9 mouse cellular contexts compared by ENCODE assay signal in the genomic region with DNA sequence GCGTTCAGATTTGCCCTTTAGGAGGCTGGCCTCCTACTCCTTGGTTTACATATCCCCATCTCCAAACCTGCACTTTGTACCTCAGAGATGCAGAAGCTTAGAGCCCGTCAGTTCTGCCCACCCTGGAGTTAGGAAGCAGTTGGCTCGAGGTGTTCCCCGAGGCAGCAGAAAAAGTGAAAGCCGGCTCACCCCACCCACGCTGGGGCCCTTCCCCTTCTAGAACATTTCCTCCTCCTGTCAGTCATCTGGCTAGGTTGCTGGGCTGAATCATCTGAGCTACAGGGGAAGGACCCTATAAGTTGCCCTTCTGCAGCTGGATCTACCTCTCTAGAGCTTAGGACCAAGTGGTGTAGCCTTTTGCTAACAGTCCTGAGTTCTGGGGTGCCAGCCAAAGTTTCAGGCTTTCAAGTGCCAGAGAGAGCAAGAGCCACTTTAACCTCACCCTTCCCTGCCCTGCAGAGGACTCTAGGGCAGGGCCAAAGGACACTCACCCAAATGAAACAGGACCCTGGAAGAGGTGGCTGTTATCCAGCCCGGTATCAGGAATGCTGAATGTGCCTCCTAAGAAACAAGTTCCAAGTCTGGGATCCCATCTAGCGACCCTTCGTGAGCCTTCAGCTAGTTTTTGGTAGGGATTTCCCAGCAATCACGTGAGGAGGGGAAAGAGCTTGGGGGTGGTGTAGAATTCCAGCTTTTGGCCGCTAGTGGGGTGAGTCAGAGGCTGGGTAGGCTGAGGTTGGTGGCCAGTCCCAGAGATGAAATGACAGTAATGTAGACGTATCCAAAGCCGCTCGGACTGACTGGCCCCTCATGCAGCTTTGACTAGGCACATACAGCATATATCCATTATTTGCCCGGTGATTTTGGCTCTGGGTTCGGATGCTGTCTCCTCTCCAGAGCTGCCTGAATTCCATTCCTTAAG. TPM values are rescaled to one million over a fixed set of nuclear protein-coding genes. Genes with fewer than 3 reads are reported as not detected.
DNase-seq lines count a peak whose midpoint lies in the region; ATAC-seq and TF ChIP-seq lines count a peak whose summit lies in the region.
"Had no signal": no experiment of that assay in that cellular context is flagged by ENCODE, and none has a peak within 500 bp of the region (broad histone marks: within the 10 kb centered on the region; RNA-seq: fewer than 3 reads in every experiment).

No protein-coding gene starts in this region.

- peak overlapping the region; percentile 47 for H3K27ac ChIP-seq in embryonic facial prominence, embryonic 11.5 days (replicated peaks; ENCODE audit: low read depth, low read length)
- H3K27ac ChIP-seq in heart, adult 2 months = peak overlapping the region; percentile 96
- peak overlapping the region; percentile 86 for H3K27ac ChIP-seq in lung, embryonic 16.5 days (ENCODE audit: low read length)

- H3K9me3 ChIP-seq in embryonic facial prominence, embryonic 11.5 days (replicated peaks; ENCODE audit: control insufficient read depth, low read length) = no peaks in the 10 kb centered on the region
- no peaks in the 10 kb centered on the region for H3K9me3 ChIP-seq in lung, embryonic 16.5 days (ENCODE audit: control insufficient read depth, low read length)

- H3K79me2 ChIP-seq in heart, adult 2 months (replicated peaks; ENCODE audit: control insufficient read depth, insufficient read depth, low read length) = no peaks in the 10 kb centered on the region

- peak overlapping the region; percentile 47 for H3K9ac ChIP-seq in embryonic facial prominence, embryonic 11.5 days (replicated peaks; ENCODE audit: low read length)
- peak overlapping the region; percentile 54 for H3K9ac ChIP-seq in heart, adult 2 months (ENCODE audit: low read depth, low read length)
- peak overlapping the region; percentile 58 for H3K9ac ChIP-seq in lung, embryonic 16.5 days (ENCODE audit: low read length)

- H3K4me1 ChIP-seq in embryonic facial prominence, embryonic 11.5 days (ENCODE audit: control insufficient read depth, insufficient read depth, low read length) = peaks cover 10% of the 10 kb centered on the region
- H3K4me1 ChIP-seq in heart, adult 2 months (ENCODE audit: control insufficient read depth, insufficient read depth, low read length) = peaks cover 13% of the 10 kb centered on the region
- peaks cover 40% of the 10 kb centered on the region for H3K4me1 ChIP-seq in lung, embryonic 16.5 days (replicated peaks; ENCODE audit: control insufficient read depth, insufficient read depth, low read length)

- H3K4me2 ChIP-seq in embryonic facial prominence, embryonic 11.5 days (ENCODE audit: low read depth, low read length) = peak overlapping the region; percentile 27
- H3K4me2 ChIP-seq in lung, embryonic 16.5 days (ENCODE audit: low read depth, low read length) = peak overlapping the region; percentile 50

- no peak for TF ChIP-seq CTCF in heart, adult 2 months (IDR thresholded peaks at IDR 0.05)

- WGBS in embryonic facial prominence, embryonic 11.5 days = 31% methylated on average over 16 of the region's 16 CpGs
- 8% methylated on average over 16 of the region's 16 CpGs for WGBS in heart, adult 2 months
- WGBS in lung, embryonic 16.5 days = 23% methylated on average over 16 of the region's 16 CpGs

- H3K4me3 ChIP-seq in embryonic facial prominence, embryonic 11.5 days (ENCODE audit: low read depth, low read length) = no peak overlapping the region; the same call in 1 of the 2 replicates
- H3K4me3 ChIP-seq in heart, adult 2 months = peak overlapping the region; percentile 47
- peak overlapping the region; percentile 83 for H3K4me3 ChIP-seq in lung, embryonic 16.5 days (ENCODE audit: low read length)

- H3K27me3 ChIP-seq in embryonic facial prominence, embryonic 11.5 days (ENCODE audit: control insufficient read depth, insufficient read depth, low read length) = no peaks in the 10 kb centered on the region
- H3K27me3 ChIP-seq in heart, adult 2 months (ENCODE audit: control insufficient read depth, insufficient read depth, low read length) = no peaks in the 10 kb centered on the region
- H3K27me3 ChIP-seq in lung, embryonic 16.5 days (ENCODE audit: control insufficient read depth, insufficient read depth, low read depth, low read length) = no peaks in the 10 kb centered on the region

- intact Hi-C loops in heart, adult 2 months (cut with DNase I) = loop anchor here (1.0 to 5.0 kb wide), 5 partner anchors 28 to 189 kb away; partner anchors contain the start of genes Dusp7 and Rpl29

- TF ChIP-seq EP300 in heart, adult 2 months (IDR thresholded peaks at IDR 0.05; ENCODE audit: insufficient read depth, low read depth, low read length) = no peak

- TF ChIP-seq POLR2A in heart, adult 2 months (IDR thresholded peaks at IDR 0.05; ENCODE audit: insufficient read depth, low read depth, low read length) = peak; percentile 53; the same call in 1 of the 2 replicates

- DNase-seq in spleen, adult 18-20 months = peak; percentile 71 to 75
- DNase-seq in spleen, adult 12 weeks (ENCODE audit: low spot score) = no peak
- peak; percentile 60 for DNase-seq in embryonic facial prominence, embryonic 11.5 days (ENCODE audit: low spot score)
- DNase-seq in heart, adult 2 months = peak; percentile 77 to 84
- peak; percentile 81 for DNase-seq in kidney, adult 11 months
- DNase-seq in right cerebral cortex, postnatal 25 days = peak; percentile 11
- DNase-seq in left cerebral cortex, adult 9 months (ENCODE audit: low spot score in 2 of 2) = no peak

- no peaks in the 10 kb centered on the region; the same call in 1 of the 2 replicates for H3K36me3 ChIP-seq in embryonic facial prominence, embryonic 11.5 days (replicated peaks; ENCODE audit: control insufficient read depth, insufficient read depth, low read depth, low read length)
- H3K36me3 ChIP-seq in heart, adult 2 months (ENCODE audit: control insufficient read depth, insufficient read depth, low read length) = no peaks in the 10 kb centered on the region
- peaks cover 4% of the 10 kb centered on the region; the same call in 1 of the 2 replicates for H3K36me3 ChIP-seq in lung, embryonic 16.5 days (ENCODE audit: control insufficient read depth, insufficient read depth, low read length)

- ATAC-seq in embryonic facial prominence, embryonic 11.5 days (replicated peaks; ENCODE audit: insufficient number of reproducible peaks, low FRiP score, low TSS enrichment, low read depth) = peak; percentile 46
- ATAC-seq in lung, embryonic 16.5 days (ENCODE audit: low read depth) = peak; percentile 54

RNA-seq across cellular contexts. Expression of gene Parp3, which starts 0.5 kb away (rescaled TPM):
- 1.8 and 1.9 TPM in 2 replicates for polyA plus RNA-seq in embryonic facial prominence, embryonic 11.5 days (2014; fragmentation: Nextera tagmentation; extraction: Ambion mirVana)
- total RNA-seq in heart, adult 2 months (2021) = 10 to 100 TPM; 29.4 to 31.2 TPM
- polyA plus RNA-seq in heart, adult 2 months (2012; rRNA removed) = 35.1 and 46.7 TPM in 2 replicates
- polyA plus RNA-seq in lung, embryonic 16.5 days (2015; fragmentation: Nextera tagmentation; extraction: Ambion mirVana) = 4.7 and 6.0 TPM in 2 replicates

RNA-seq across cellular contexts. Expression of gene Rrp9, which starts 0.5 kb away (rescaled TPM):
- polyA plus RNA-seq in embryonic facial prominence, embryonic 11.5 days (2014; fragmentation: Nextera tagmentation; extraction: Ambion mirVana) = 43.2 and 48.6 TPM in 2 replicates
- 10 to 100 TPM; 18.9 to 23.4 TPM for total RNA-seq in heart, adult 2 months (2021)
- 21.0 and 22.3 TPM in 2 replicates for polyA plus RNA-seq in heart, adult 2 months (2012; rRNA removed)
- polyA plus RNA-seq in lung, embryonic 16.5 days (2015; fragmentation: Nextera tagmentation; extraction: Ambion mirVana) = 39.4 and 39.8 TPM in 2 replicates

RNA-seq across cellular contexts. Expression of gene Gpr62, which starts 10.5 kb away (rescaled TPM):
- polyA plus RNA-seq in embryonic facial prominence, embryonic 11.5 days (2014; fragmentation: Nextera tagmentation; extraction: Ambion mirVana) = 0.10 and 0.31 TPM in 2 replicates
- total RNA-seq in heart, adult 2 months (2021) = not detected
- polyA plus RNA-seq in heart, adult 2 months (2012; rRNA removed) = 0.12 TPM in 1 of 2 replicates, not detected in the other
- polyA plus RNA-seq in lung, embryonic 16.5 days (2015; fragmentation: Nextera tagmentation; extraction: Ambion mirVana) = 0.18 TPM in 2 replicates

RNA-seq across cellular contexts. Expression of gene Pcbp4, which starts 23.2 kb away (rescaled TPM):
- polyA plus RNA-seq in embryonic facial prominence, embryonic 11.5 days (2014; fragmentation: Nextera tagmentation; extraction: Ambion mirVana) = 165 and 189 TPM in 2 replicates
- total RNA-seq in heart, adult 2 months (2021) = 10 to 100 TPM; 70.0 to 74.6 TPM
- 92.8 and 95.8 TPM in 2 replicates for polyA plus RNA-seq in heart, adult 2 months (2012; rRNA removed)
- polyA plus RNA-seq in lung, embryonic 16.5 days (2015; fragmentation: Nextera tagmentation; extraction: Ambion mirVana) = 58.6 and 60.7 TPM in 2 replicates

RNA-seq across cellular contexts. Expression of gene Iqcf1, which starts 23.5 kb away (rescaled TPM):
- polyA plus RNA-seq in embryonic facial prominence, embryonic 11.5 days (2014; fragmentation: Nextera tagmentation; extraction: Ambion mirVana) = not detected in 2 replicates
- not detected for total RNA-seq in heart, adult 2 months (2021)
- polyA plus RNA-seq in heart, adult 2 months (2012; rRNA removed) = 0.37 TPM in 1 of 2 replicates, not detected in the other
- not detected in 2 replicates for polyA plus RNA-seq in lung, embryonic 16.5 days (2015; fragmentation: Nextera tagmentation; extraction: Ambion mirVana)
- polyA plus RNA-seq: frontal cortex, adult 2 months had no signal

Comparison
In these comparisons a context has a peak if more than half of its experiments do, and no peak if none do; other contexts are left out.
1. DNase-seq: peak in spleen, adult 18-20 months (2 of 2), embryonic facial prominence, embryonic 11.5 days (single experiment), heart, adult 2 months (2 of 2), kidney, adult 11 months (single experiment) and right cerebral cortex, postnatal 25 days (single experiment); none in spleen, adult 12 weeks (single experiment) and left cerebral cortex, adult 9 months (0 of 2).
2. Peak in every context shown above with its lines, with median percentiles within 50 percentile points of each other: H3K27ac ChIP-seq and H3K9ac ChIP-seq.